Mouse (Mus musculus): Measurements from ENCODE around the gene Avpi1.

Avpi1 gene

DNA sequence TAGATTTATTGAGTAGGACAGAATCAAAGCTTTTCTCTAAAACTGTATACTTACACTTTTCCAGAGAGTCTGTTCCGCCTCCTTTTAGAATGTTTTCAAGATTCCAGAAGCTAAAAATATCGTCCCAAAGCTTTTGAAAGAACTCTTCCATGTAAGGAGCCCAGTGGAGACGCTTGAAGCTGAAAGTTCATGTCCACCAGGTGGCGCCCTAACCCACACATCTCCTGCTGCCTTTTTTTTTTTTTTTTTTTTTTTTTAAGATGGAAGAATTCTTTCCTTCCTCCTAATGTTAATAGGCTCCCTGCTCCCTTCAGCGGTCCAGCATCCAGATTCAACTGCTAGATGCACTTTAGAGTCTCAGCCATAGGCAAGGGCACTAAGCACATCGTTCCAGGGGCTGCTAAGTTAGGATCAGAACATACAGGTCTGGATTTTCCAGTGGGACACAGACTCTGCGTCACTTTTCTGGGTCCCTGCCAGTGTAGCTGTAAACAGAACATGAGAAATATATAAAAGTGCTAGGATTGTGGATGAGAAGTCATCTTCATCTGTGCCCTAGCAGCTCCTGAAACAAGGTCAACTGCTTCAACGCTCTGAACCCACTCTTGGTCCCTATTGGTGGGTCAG lies 15.8 kb upstream of the Avpi1 start:
- DNase-seq = peak; percentile 79 to 88

DNA sequence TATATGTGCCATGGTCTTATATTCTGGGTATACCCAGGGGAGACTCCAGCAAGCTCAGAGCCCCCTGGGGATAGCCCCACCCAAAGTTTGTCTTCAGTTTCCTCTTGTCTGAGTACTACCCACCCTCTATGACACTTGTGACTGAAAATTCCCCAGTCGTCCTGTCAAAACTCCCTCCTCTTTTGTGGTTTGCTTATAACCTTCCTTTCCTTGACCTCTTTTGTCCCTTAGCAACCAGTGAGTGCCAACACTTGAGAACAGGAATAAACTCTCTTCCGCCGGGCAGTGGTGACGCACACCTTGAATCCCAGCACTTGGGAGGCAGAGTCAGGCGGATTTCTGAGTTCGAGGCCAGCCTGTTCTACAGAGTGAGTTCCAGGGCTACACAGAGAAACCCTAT lies 15.2 kb upstream of the Avpi1 start:
- no peak for DNase-seq

DNA sequence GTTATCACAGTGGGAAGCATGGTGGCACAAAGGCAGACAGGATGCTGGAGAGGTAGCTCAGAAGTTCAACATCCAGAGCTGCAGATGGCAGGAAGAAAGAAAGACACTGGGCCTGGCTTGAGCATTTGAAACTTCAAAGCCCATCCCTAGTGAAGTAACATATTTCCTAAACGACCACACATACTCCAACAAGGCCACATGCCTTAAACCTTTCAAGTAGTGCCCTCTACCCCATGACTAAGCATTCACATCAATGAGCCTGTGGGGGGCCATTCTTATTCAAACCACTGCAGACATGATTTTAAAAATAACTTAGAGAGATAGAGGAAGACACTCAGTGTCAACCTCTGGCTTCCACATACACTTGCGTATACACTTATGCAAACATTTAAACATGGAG lies 13.9 kb upstream of the Avpi1 start:
- no peak for DNase-seq

GRCm38 (mm10) chr19:42141998-42142397 lies 13.1 kb upstream of the Avpi1 start:
- no peak for DNase-seq

GRCm38 (mm10) chr19:42139724-42140517 lies 11.1 kb upstream of the Avpi1 start:
- no peak for DNase-seq

GRCm38 (mm10) chr19:42138517-42139285 lies 9.8 kb upstream of the Avpi1 start:
- DNase-seq = no peak

- DNase-seq = no peak
Measured at GRCm38 (mm10) chr19:42137167-42137672, 8.4 kb upstream of the Avpi1 start.

DNA sequence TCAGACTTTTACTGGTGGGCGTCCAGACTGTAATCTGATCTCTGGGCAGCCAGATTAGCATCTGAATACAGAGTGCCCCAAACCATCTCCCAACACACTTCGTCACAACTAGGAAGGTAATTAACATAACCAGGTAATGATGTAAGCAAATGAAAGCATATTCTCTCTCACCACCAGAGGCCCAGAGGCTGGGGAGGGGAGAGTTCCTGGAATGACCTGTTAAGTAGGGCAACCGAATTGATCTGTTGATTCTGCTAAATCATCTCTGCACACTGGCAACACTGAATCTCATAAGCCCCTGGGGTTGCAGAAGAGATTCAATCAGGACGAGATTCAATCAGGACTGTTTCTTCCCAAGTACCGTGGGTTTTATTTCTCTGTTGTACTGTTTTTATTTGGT lies 7.3 kb upstream of the Avpi1 start:
- DNase-seq = no peak

GRCm38 (mm10) chr19:42135070-42135469 lies 6.2 kb upstream of the Avpi1 start:
- DNase-seq = no peak

DNA sequence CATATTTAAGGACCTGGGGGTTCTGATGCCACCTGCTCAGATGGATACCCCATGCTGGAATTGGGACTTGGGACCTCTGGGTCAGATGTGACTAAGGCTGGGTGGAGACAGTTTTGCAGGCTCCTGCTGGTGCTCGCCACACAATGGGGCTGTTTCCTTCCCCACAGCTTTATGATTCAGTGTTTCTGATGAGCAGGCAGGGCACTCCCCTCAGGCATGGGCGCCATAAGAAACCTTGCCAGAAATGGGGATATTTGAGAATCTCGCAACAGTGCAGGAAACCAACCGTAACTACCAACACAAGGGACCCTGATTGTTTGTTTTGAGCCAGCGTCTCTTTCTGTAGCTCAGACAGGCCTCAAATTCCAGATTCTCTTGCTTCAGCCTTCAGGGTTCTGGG lies 2.2 kb upstream of the Avpi1 start:
- no peak for DNase-seq

- DNase-seq = no peak
Measured at GRCm38 (mm10) chr19:42130294-42130606, 1.4 kb upstream of the Avpi1 start.

DNA sequence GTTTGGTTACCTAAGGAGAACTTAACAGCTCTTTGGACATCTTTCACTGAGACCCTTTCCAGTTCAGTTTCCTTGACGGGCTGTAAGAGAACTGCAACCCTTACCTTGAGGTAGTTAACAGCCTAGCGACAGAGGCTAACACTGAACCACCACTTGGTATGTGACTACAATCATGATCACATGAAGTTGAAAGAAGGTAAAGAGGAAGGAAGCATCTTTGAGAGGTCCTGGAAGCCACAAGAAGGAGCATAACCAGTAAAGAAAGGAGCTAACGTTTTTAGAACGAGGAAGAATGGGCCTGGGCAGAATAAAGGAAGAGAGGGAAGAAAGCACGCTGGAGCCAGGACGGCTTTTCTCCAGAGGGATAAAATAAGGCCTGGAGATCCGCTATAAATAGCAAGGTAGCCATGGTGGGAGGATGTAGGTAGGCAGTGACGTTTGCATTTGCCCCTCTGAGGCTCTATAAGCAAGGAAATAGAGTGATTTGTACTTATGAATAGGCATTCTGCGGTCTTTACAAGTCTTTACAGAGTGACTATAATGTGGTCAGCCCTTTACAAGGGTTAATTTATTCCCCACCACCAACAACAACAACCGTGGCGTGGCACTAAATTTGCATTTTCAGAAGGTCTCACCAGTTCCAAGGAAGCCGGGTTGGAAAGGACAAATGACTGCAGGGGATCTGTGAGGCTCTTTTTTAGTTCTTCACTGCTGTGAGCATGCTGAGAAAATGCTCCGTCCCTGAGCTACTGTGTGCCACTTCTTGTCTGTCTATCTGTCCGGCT lies 842 bp upstream of the Avpi1 start:
- DNase-seq = no peak

DNA sequence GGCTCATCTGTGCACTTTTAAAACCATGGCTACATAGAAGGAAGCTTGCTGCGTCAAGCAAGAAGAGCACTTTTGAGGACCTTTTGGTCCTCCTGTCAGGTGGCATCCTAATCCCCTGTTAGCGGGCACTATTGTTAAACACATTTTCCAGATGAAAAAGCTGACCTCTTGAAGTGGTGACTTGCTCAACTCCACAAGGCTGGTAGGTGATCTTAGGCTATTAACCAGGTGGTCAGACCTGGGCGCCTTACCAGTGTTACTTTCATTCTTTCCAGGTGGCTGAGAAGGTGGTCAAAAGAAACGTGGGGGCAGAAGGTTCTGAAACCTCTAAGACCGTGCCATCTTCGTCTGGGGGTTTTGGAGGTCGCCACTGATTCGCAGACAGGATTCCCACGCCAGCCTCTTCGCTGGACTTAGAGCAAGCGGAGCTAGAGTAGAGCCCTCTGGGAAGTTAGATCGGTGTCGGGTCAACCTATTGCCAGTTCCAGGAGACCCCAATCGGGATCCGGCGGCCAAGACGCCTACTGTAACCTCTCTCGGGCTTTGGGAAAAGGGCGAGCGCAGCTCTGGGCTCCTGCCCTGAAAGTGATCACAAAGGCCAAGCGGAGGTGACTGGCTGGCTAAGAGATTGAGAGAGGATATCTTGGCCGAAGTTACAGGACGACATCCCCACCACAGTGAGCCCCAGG lies 663 bp downstream of the Avpi1 start:
- DNase-seq = no peak

GRCm38 (mm10) chr19:42127024-42127423 lies 1.8 kb downstream of the Avpi1 start:
- DNase-seq = no peak

DNA sequence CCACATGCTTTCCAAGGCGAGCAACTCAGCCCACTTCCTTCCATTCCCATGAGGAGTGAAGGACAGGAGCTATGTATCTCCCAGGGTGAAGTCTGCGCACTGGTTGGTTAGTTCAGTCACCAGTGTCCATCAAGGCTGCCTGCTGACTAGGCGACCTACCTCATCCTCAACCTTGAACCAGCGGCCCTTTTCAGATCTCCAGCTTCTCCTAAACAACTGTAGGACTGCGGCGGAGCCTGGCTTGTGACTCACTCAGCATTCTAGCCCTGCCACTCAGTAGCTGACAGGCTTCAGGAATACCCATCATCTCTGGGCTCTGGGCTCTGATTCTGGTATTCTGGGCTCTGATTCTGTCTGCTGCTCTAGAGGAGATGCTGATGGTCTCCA lies 2.6 kb downstream of the Avpi1 start:
- no peak for DNase-seq

DNA sequence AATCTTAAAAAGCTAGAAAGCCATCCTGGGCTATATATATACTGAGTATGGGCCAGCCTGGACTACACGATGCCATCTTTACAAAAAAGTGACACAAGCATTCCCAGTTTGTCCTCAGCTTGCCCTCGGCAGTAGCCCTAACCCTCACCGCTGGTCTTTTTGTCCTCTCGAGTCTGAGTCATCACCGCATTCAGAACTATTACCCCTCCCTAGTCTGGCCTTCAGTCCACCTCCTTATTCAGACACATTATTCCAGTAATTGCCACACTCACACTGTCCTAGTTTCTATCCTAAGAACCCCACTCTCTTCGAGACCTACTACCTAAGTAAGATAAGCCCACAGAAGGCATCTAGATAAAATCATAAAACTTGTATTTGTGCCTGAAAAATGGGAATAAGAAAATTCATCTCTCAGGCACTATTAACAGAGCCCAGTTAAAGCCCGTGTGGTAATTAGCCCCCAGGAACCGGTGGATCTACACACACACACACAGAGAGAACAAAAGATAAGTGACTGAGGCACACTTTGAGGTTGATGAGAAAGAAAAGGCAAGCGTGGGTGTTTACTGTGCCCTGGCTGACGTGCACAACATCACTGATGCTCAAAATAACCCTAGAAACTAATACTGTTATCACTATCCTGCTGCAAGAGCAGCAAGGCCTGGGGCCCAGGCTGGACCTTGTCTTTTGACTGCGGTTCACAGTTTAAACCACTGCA lies 3.2 kb downstream of the Avpi1 start:
- DNase-seq = no peak

- DNase-seq = peak; percentile 24 to 43
Measured at GRCm38 (mm10) chr19:42124684-42125083, 4.2 kb downstream of the Avpi1 start.

DNA sequence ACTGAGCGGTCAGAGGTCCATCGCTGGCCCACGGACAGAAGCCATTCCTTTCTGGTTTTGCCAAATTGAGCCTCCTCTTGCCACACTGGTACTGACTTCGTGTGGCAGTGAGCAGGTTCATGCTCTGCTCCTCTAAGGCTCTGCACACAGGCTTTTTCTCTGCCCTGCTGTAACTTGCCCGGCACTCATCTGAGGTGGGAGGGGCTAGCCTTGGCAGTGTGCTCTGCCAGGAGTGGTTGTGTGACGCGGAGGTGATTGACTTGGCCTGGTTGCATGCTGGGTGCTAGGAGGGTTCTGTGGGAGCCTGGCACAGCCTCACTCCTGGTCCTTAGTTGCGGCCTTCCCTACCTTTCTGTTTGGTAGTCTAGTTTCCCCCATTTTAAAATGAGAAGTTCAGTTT lies 8.4 kb downstream of the Avpi1 start:
- no peak for DNase-seq

- DNase-seq = no peak
Measured at GRCm38 (mm10) chr19:42118596-42118995, 10.3 kb downstream of the Avpi1 start.

GRCm38 (mm10) chr19:42118142-42118541 lies 10.7 kb downstream of the Avpi1 start:
- DNase-seq = no peak

GRCm38 (mm10) chr19:42115783-42116335 lies 13.0 kb downstream of the Avpi1 start:
- DNase-seq = no peak
